Mouse (Mus musculus) stomach, embryonic 16.5 days (tissue): ENCODE results near the gene Chn2. TPM values are rescaled to one million over a fixed set of nuclear protein-coding genes. Genes with fewer than 3 reads are reported as not detected.

Experiments
- ATAC-seq: fragments of 200-750 bp; cut with Nextera tagmentation; 2 replicates; pipeline ENCODE4 v1.8.0; 2017; ENCODE audit warnings: moderate number of reproducible peaks, moderate TSS enrichment; ENCODE audit not compliant: insufficient read depth, low FRiP score
- H3K27ac ChIP-seq: fragments of 300-500 bp; sonication (generic); 2 replicates; pipeline ENCODE4 v1.5.1; 2014; ENCODE audit warnings: low read length
- H3K27me3 ChIP-seq: fragments of 300-500 bp; sonication (generic); 2 replicates; pipeline ENCODE4 v1.6.1; 2014; ENCODE audit warnings: low read length, control low read depth, mixed read lengths; ENCODE audit not compliant: control insufficient read depth, insufficient read depth
- H3K36me3 ChIP-seq: fragments of 300-500 bp; sonication (generic); 2 replicates; pipeline ENCODE4 v1.6.1; 2014; ENCODE audit warnings: low read length; ENCODE audit not compliant: control insufficient read depth, insufficient read depth
- H3K4me1 ChIP-seq: fragments of 300-500 bp; sonication (generic); 2 replicates; pipeline ENCODE4 v1.6.1; 2014; ENCODE audit warnings: low read length, control low read depth, mixed read lengths; ENCODE audit not compliant: control insufficient read depth, insufficient read depth
- H3K4me2 ChIP-seq: fragments of 300-500 bp; sonication (generic); 2 replicates; pipeline ENCODE4 v1.6.1; 2014; ENCODE audit warnings: low read depth, low read length, mixed read lengths
- H3K4me3 ChIP-seq: fragments of 300-500 bp; sonication (generic); replicated peaks from 2 replicates; pipeline ENCODE4 v1.5.1; 2014; ENCODE audit warnings: mild to moderate bottlenecking, low read length
- H3K9ac ChIP-seq: fragments of 300-500 bp; sonication (generic); 2 replicates; pipeline ENCODE4 v1.6.1; 2014; ENCODE audit warnings: low read length
- H3K9me3 ChIP-seq: fragments of 300-500 bp; sonication (generic); replicated peaks from 2 replicates; pipeline ENCODE4 v1.6.1; 2016; ENCODE audit warnings: low read length, control low read depth; ENCODE audit not compliant: control insufficient read depth
- WGBS: fragments of 180-500 bp; shearing (Covaris S2); extraction: QIAGEN DNeasy Blood & Tissue Kit; methylation state at CpG from one replicate; pipeline ENCODE4 v1.1.7; 2014; 5-methylcytosine and 5-hydroxymethylcytosine counted together
- polyA plus RNA-seq: library from polyadenylated mRNA; unstranded; fragments of >200 nt; fragmentation: Nextera tagmentation; extraction: Ambion mirVana; gene quantifications from 2 replicates; pipeline ENCODE4 v1.2.1, GENCODE M21; 2015

Gene Chn2
- polyA plus RNA-seq, 1 experiment from 2014 or later = 16.2 TPM

GRCm38 (mm10) chr6:54018038-54018437, 21.3 kb upstream of the Chn2 start:
- no peak overlapping the region for H3K27ac ChIP-seq
- H3K36me3 ChIP-seq = no peaks in the 10 kb centered on the region
- no peak overlapping the region for H3K4me3 ChIP-seq
- no peaks in the 10 kb centered on the region for H3K4me1 ChIP-seq
- H3K4me2 ChIP-seq = no peak overlapping the region
- H3K9me3 ChIP-seq = no peaks in the 10 kb centered on the region
- no peak overlapping the region for H3K9ac ChIP-seq
- H3K27me3 ChIP-seq = no peaks in the 10 kb centered on the region
- WGBS = 36% methylated on average over 2 of the region's 2 CpGs
- no peak for ATAC-seq

GRCm38 (mm10) chr6:54018861-54019260, 20.5 kb upstream of the Chn2 start:
- H3K27ac ChIP-seq = no peak overlapping the region
- H3K27me3 ChIP-seq = no peaks in the 10 kb centered on the region
- no peak overlapping the region for H3K9ac ChIP-seq
- whole genome bisulfite sequencing = 63% methylated on average over 5 of the region's 5 CpGs
- no peaks in the 10 kb centered on the region for H3K9me3 ChIP-seq
- H3K4me1 ChIP-seq = no peaks in the 10 kb centered on the region
- ATAC-seq = peak; percentile 56; the same call in 1 of the 2 replicates
- H3K4me3 ChIP-seq = no peak overlapping the region
- H3K4me2 ChIP-seq = no peak overlapping the region
- no peaks in the 10 kb centered on the region for H3K36me3 ChIP-seq

- no peaks in the 10 kb centered on the region for H3K36me3 ChIP-seq
- no peaks in the 10 kb centered on the region for H3K27me3 ChIP-seq
- H3K4me3 ChIP-seq = no peak overlapping the region
- no peaks in the 10 kb centered on the region for H3K4me1 ChIP-seq
- H3K9me3 ChIP-seq = no peaks in the 10 kb centered on the region
- H3K4me2 ChIP-seq = peak overlapping the region; percentile 42
- no peak overlapping the region for H3K9ac ChIP-seq
- WGBS = 46% methylated on average over 15 of the region's 15 CpGs
- ATAC-seq = peak; percentile 40; the same call in 1 of the 2 replicates
- H3K27ac ChIP-seq = no peak overlapping the region
Measured at GRCm38 (mm10) chr6:54021123-54021789, 18.1 kb upstream of the Chn2 start.

- no peaks in the 10 kb centered on the region for H3K27me3 ChIP-seq
- no peaks in the 10 kb centered on the region for H3K4me1 ChIP-seq
- no peak overlapping the region for H3K4me2 ChIP-seq
- ATAC-seq = no peak
- no peak overlapping the region for H3K9ac ChIP-seq
- H3K4me3 ChIP-seq = no peak overlapping the region
- H3K9me3 ChIP-seq = no peaks in the 10 kb centered on the region
- no peak overlapping the region for H3K27ac ChIP-seq
- WGBS = 86% methylated on average over 5 of the region's 5 CpGs
- H3K36me3 ChIP-seq = no peaks in the 10 kb centered on the region
Measured at GRCm38 (mm10) chr6:54023846-54024245, 15.5 kb upstream of the Chn2 start.

GRCm38 (mm10) chr6:54028706-54029105, 10.6 kb upstream of the Chn2 start:
- WGBS = 50% methylated on average over 1 of the region's 1 CpGs
- no peaks in the 10 kb centered on the region for H3K4me1 ChIP-seq
- H3K27ac ChIP-seq = no peak overlapping the region
- H3K9ac ChIP-seq = no peak overlapping the region
- no peaks in the 10 kb centered on the region for H3K27me3 ChIP-seq
- H3K36me3 ChIP-seq = no peaks in the 10 kb centered on the region
- no peak for ATAC-seq
- H3K9me3 ChIP-seq = no peaks in the 10 kb centered on the region
- H3K4me2 ChIP-seq = no peak overlapping the region
- no peak overlapping the region for H3K4me3 ChIP-seq

GRCm38 (mm10) chr6:54030351-54030750, 9.0 kb upstream of the Chn2 start:
- no peak overlapping the region for H3K27ac ChIP-seq
- ATAC-seq = no peak
- no peak overlapping the region for H3K9ac ChIP-seq
- no peaks in the 10 kb centered on the region for H3K4me1 ChIP-seq
- no peaks in the 10 kb centered on the region for H3K9me3 ChIP-seq
- no peak overlapping the region for H3K4me2 ChIP-seq
- H3K36me3 ChIP-seq = no peaks in the 10 kb centered on the region
- H3K4me3 ChIP-seq = no peak overlapping the region
- H3K27me3 ChIP-seq = no peaks in the 10 kb centered on the region

- 65% methylated on average over 3 of the region's 3 CpGs for WGBS
- Histone ChIP-seq H3K9me3 (no peaks in the 10 kb centered on the region), H3K4me2 (no peak overlapping the region), H3K27ac (no peak overlapping the region), H3K4me3 (no peak overlapping the region), H3K36me3 (no peaks in the 10 kb centered on the region), H3K9ac (no peak overlapping the region), H3K4me1 (no peaks in the 10 kb centered on the region), H3K27me3 (no peaks in the 10 kb centered on the region)
- no peak for ATAC-seq
Measured at GRCm38 (mm10) chr6:54030776-54031175, 8.6 kb upstream of the Chn2 start.

GRCm38 (mm10) chr6:54034471-54034870, 4.9 kb upstream of the Chn2 start:
- Histone ChIP-seq H3K36me3 (no peaks in the 10 kb centered on the region), H3K9ac (peak overlapping the region; percentile 55), H3K9me3 (no peaks in the 10 kb centered on the region), H3K27me3 (no peaks in the 10 kb centered on the region; the same call in 1 of the 2 replicates), H3K27ac (no peak overlapping the region), H3K4me3 (0 out of 2 replicates have a peak overlapping the region, but pooled peaks have one; percentile 24), H3K4me2 (peak overlapping the region; percentile 51), H3K4me1 (peaks cover 6% of the 10 kb centered on the region; the same call in 1 of the 2 replicates)
- ATAC-seq = peak; percentile 81; the same call in 1 of the 2 replicates
- WGBS = 3% methylated on average over 9 of the region's 9 CpGs

- Histone ChIP-seq H3K27me3 (no peaks in the 10 kb centered on the region; the same call in 1 of the 2 replicates), H3K4me2 (no peak overlapping the region), H3K4me1 (peaks cover 6% of the 10 kb centered on the region; the same call in 1 of the 2 replicates), H3K9me3 (no peaks in the 10 kb centered on the region), H3K4me3 (no peak overlapping the region), H3K36me3 (no peaks in the 10 kb centered on the region), H3K9ac (no peak overlapping the region), H3K27ac (no peak overlapping the region)
- no peak for ATAC-seq
- 84% methylated on average over 3 of the region's 3 CpGs for WGBS
Measured at GRCm38 (mm10) chr6:54035548-54035947, 3.8 kb upstream of the Chn2 start.
